Mouse (Mus musculus) kidney, postnatal 36 days (tissue): Measurements from ENCODE around the gene Sytl3.
A peak's percentile ranks its signal among the peaks of the same experiment; 100 is the strongest.
"Not testable (repeated sequence)": the region's sequence is repeated elsewhere in the genome, so short reads cannot be mapped to it uniquely, and the experiment has no call there.

Experiments used
- DNase-seq, 2 experiments: peaks; one replicate each; pipeline ENCODE4 v3.0.0; 2021 to 2022; ENCODE audit warnings: mixed read lengths in 2 of 2

Sytl3 gene

GRCm38 (mm10) chr17:6696521-6696920, 37.6 kb downstream of the Sytl3 start:
- not testable (repeated sequence) for DNase-seq

GRCm38 (mm10) chr17:6697224-6697775, 38.4 kb downstream of the Sytl3 start:
- peak; percentile 57 to 60 for DNase-seq

GRCm38 (mm10) chr17:6699502-6699901, 40.6 kb downstream of the Sytl3 start:
- not testable (repeated sequence) for DNase-seq

GRCm38 (mm10) chr17:6700077-6700476, 41.2 kb downstream of the Sytl3 start:
- DNase-seq: not testable (repeated sequence)

- DNase-seq: peak in 1 of 2 experiments; percentile 22
These were observed 43.8 kb downstream of the Sytl3 start for GRCm38 (mm10) chr17:6702625-6703221.

GRCm38 (mm10) chr17:6703381-6704270, 44.7 kb downstream of the Sytl3 start:
- DNase-seq: not testable (repeated sequence)

GRCm38 (mm10) chr17:6706448-6706847, 47.6 kb downstream of the Sytl3 start:
- not testable (repeated sequence) for DNase-seq

GRCm38 (mm10) chr17:6707422-6707821, 48.5 kb downstream of the Sytl3 start:
- not testable (repeated sequence) for DNase-seq

- not testable (repeated sequence) for DNase-seq
These were observed 49.3 kb downstream of the Sytl3 start for GRCm38 (mm10) chr17:6708194-6708593.

- not testable (repeated sequence) for DNase-seq
These were observed 54.6 kb downstream of the Sytl3 start for GRCm38 (mm10) chr17:6713483-6713882.

GRCm38 (mm10) chr17:6713944-6714343, 55.1 kb downstream of the Sytl3 start:
- DNase-seq: not testable (repeated sequence)

GRCm38 (mm10) chr17:6727996-6728610, 69.2 kb downstream of the Sytl3 start:
- DNase-seq: peak; percentile 80 to 91

GRCm38 (mm10) chr17:6729244-6729742, 70.4 kb downstream of the Sytl3 start:
- no peak for DNase-seq

GRCm38 (mm10) chr17:6731132-6731531, 72.2 kb downstream of the Sytl3 start:
- DNase-seq: no peak

- DNase-seq: peak; percentile 65 to 83
These were observed 72.7 kb downstream of the Sytl3 start for GRCm38 (mm10) chr17:6731634-6732033.

- DNase-seq: peak in 1 of 2 experiments; percentile 4
These were observed 73.8 kb downstream of the Sytl3 start for GRCm38 (mm10) chr17:6732665-6733064.

GRCm38 (mm10) chr17:6733322-6733875, 74.5 kb downstream of the Sytl3 start:
- peak in 1 of 2 experiments; percentile 22 for DNase-seq

- peak in 1 of 2 experiments; percentile 24 for DNase-seq
These were observed 76.0 kb downstream of the Sytl3 start for GRCm38 (mm10) chr17:6734746-6735441.

GRCm38 (mm10) chr17:6736306-6737272, 77.7 kb downstream of the Sytl3 start:
- DNase-seq: peak in 1 of 2 experiments; percentile 27

GRCm38 (mm10) chr17:6737273-6737997, 78.5 kb downstream of the Sytl3 start:
- peak; percentile 54 to 55 for DNase-seq
